Mouse (Mus musculus): ENCODE results near the gene BC048562. TPM values are rescaled to one million over a fixed set of nuclear protein-coding genes. Genes with fewer than 3 reads are reported as not detected.

BC048562 gene
- polyA plus RNA-seq, 1 experiment = not detected

GRCm38 (mm10) chr9:108480813-108481519 lies 44.7 kb downstream of the BC048562 start:
- no peak overlapping the region for H3K27ac ChIP-seq (ENCODE audit: control insufficient read depth, insufficient read depth, low read length)
- TF ChIP-seq CTCF (IDR thresholded peaks at IDR 0.05; ENCODE audit: borderline replicate concordance, control insufficient read depth, extremely low read depth, insufficient read depth, low read length, poor library complexity) (no peak), POLR2A (IDR thresholded peaks at IDR 0.05; ENCODE audit: control insufficient read depth, extremely low read depth, insufficient read depth, low read length, poor library complexity) (no peak)
- H3K27me3 ChIP-seq (ENCODE audit: control insufficient read depth, insufficient read depth, low read length) = no peaks in the 10 kb centered on the region
- 96% methylated on average over 28 of the region's 28 CpGs for WGBS
- DNase-seq = no peak
- H3K4me3 ChIP-seq (ENCODE audit: control insufficient read depth, insufficient read depth, low read length) = no peak overlapping the region
- H3K4me1 ChIP-seq (replicated peaks; ENCODE audit: control insufficient read depth, insufficient read depth, low read length) = peaks cover 11% of the 10 kb centered on the region
- no peaks in the 10 kb centered on the region for H3K36me3 ChIP-seq (ENCODE audit: control insufficient read depth, insufficient read depth, low read length)

DNA sequence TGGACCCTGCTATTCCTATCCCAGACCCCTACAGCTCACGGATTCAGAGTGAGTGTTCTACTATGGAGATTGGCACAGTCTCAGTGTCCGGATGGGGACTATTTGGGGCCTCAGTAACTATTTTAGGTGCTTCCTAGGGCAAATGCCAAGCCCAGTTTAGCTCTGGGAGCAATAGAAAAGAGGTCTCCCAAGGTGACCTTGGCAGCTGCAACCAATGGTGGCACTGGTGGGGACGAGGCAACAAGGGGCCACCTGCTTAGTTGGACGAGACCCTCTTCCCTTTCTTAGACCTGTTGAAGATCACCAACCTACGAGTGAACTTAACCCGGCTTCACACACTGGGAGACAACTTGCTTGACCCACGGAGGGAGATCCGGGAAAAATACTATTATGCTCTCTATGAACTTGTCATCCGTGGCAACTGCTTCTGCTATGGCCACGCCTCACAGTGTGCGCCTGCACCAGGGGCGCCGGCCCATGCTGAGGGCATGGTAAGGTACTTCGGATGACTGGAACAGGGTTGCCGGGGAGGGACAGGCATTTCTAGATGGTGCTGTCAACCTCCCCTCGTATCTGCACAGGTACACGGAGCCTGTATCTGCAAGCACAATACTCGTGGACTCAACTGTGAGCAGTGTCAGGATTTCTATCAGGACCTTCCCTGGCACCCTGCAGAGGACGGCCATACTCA lies 45.4 kb downstream of the BC048562 start:
- Histone ChIP-seq H3K36me3 (ENCODE audit: control insufficient read depth, insufficient read depth, low read length) (no peaks in the 10 kb centered on the region), H3K4me3 (ENCODE audit: control insufficient read depth, insufficient read depth, low read length) (no peak overlapping the region), H3K4me1 (replicated peaks; ENCODE audit: control insufficient read depth, insufficient read depth, low read length) (peaks cover 11% of the 10 kb centered on the region), H3K27ac (ENCODE audit: control insufficient read depth, insufficient read depth, low read length) (no peak overlapping the region), H3K27me3 (ENCODE audit: control insufficient read depth, insufficient read depth, low read length) (no peaks in the 10 kb centered on the region)
- 93% methylated on average over 19 of the region's 19 CpGs for WGBS
- TF ChIP-seq POLR2A (IDR thresholded peaks at IDR 0.05; ENCODE audit: control insufficient read depth, extremely low read depth, insufficient read depth, low read length, poor library complexity) (no peak), CTCF (IDR thresholded peaks at IDR 0.05; ENCODE audit: borderline replicate concordance, control insufficient read depth, extremely low read depth, insufficient read depth, low read length, poor library complexity) (no peak)
- no peak for DNase-seq

DNA sequence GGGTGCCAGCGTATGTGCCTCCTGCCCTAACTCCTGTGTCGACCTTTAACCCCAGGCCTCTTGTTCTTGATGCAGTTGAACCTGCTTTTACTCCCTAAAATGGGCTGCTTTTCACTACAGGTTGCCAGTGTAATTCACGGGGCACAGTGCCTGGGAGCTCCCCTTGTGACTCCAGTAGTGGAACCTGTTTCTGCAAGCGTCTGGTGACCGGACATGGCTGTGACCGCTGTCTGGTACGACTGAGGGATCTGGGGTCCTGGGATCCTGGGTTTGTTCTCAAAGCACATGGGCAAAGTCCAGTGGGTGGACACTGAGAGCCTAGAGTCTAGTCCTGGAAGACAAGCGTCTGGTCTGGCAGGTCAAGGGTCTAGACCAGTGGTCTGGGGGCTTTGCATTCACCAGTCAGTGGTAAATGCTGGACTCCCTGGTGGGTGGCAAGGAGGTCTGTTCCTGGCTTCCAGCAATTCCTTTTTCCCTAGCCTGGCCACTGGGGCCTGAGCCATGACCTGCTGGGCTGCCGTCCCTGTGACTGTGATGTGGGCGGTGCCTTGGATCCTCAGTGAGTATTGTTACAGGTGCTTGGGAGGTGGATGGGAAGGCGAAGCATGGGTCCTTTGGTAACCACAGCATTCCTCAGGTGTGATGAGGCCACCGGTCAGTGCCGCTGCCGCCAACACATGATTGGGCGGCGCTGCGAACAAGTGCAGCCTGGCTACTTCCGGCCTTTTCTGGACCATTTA lies 46.9 kb downstream of the BC048562 start:
- Histone ChIP-seq H3K4me3 (ENCODE audit: control insufficient read depth, insufficient read depth, low read length) (no peak overlapping the region), H3K27me3 (ENCODE audit: control insufficient read depth, insufficient read depth, low read length) (no peaks in the 10 kb centered on the region), H3K36me3 (ENCODE audit: control insufficient read depth, insufficient read depth, low read length) (no peaks in the 10 kb centered on the region), H3K27ac (ENCODE audit: control insufficient read depth, insufficient read depth, low read length) (no peak overlapping the region), H3K4me1 (replicated peaks; ENCODE audit: control insufficient read depth, insufficient read depth, low read length) (peaks cover 11% of the 10 kb centered on the region)
- no peak for DNase-seq
- 97% methylated on average over 18 of the region's 18 CpGs for WGBS
- TF ChIP-seq CTCF (IDR thresholded peaks at IDR 0.05; ENCODE audit: borderline replicate concordance, control insufficient read depth, extremely low read depth, insufficient read depth, low read length, poor library complexity) = no peak
- TF ChIP-seq POLR2A (IDR thresholded peaks at IDR 0.05; ENCODE audit: control insufficient read depth, extremely low read depth, insufficient read depth, low read length, poor library complexity) = no peak

DNA sequence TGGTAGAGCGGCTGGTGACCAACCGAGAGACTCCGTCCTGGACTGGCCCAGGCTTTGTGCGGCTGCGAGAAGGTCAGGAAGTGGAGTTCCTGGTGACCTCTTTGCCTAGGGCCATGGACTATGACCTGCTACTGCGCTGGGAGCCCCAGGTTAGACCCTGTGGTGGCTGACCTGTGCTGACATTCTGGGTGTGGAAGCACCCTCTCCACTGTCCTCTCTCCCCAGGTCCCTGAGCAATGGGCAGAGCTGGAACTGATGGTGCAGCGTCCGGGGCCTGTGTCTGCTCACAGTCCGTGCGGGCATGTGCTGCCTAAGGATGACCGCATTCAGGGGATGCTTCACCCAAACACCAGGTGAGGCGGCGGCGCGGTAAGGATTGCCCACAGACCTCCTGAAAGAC lies 47.7 kb downstream of the BC048562 start:
- Histone ChIP-seq H3K27ac (ENCODE audit: control insufficient read depth, insufficient read depth, low read length) (no peak overlapping the region), H3K4me3 (ENCODE audit: control insufficient read depth, insufficient read depth, low read length) (no peak overlapping the region), H3K36me3 (ENCODE audit: control insufficient read depth, insufficient read depth, low read length) (no peaks in the 10 kb centered on the region), H3K4me1 (replicated peaks; ENCODE audit: control insufficient read depth, insufficient read depth, low read length) (peaks cover 8% of the 10 kb centered on the region), H3K27me3 (ENCODE audit: control insufficient read depth, insufficient read depth, low read length) (no peaks in the 10 kb centered on the region)
- TF ChIP-seq POLR2A (IDR thresholded peaks at IDR 0.05; ENCODE audit: control insufficient read depth, extremely low read depth, insufficient read depth, low read length, poor library complexity) = no peak
- no peak for TF ChIP-seq CTCF (IDR thresholded peaks at IDR 0.05; ENCODE audit: borderline replicate concordance, control insufficient read depth, extremely low read depth, insufficient read depth, low read length, poor library complexity)
- 97% methylated on average over 15 of the region's 15 CpGs for WGBS
- no peak for DNase-seq

GRCm38 (mm10) chr9:108485301-108485875 lies 49.1 kb downstream of the BC048562 start:
- no peak overlapping the region for H3K4me3 ChIP-seq (ENCODE audit: control insufficient read depth, insufficient read depth, low read length)
- peaks cover 13% of the 10 kb centered on the region for H3K4me1 ChIP-seq (replicated peaks; ENCODE audit: control insufficient read depth, insufficient read depth, low read length)
- no peaks in the 10 kb centered on the region for H3K36me3 ChIP-seq (ENCODE audit: control insufficient read depth, insufficient read depth, low read length)
- no peak overlapping the region for H3K27ac ChIP-seq (ENCODE audit: control insufficient read depth, insufficient read depth, low read length)
- no peaks in the 10 kb centered on the region for H3K27me3 ChIP-seq (ENCODE audit: control insufficient read depth, insufficient read depth, low read length)
- WGBS = 97% methylated on average over 19 of the region's 19 CpGs
- TF ChIP-seq POLR2A (IDR thresholded peaks at IDR 0.05; ENCODE audit: control insufficient read depth, extremely low read depth, insufficient read depth, low read length, poor library complexity) (no peak), CTCF (IDR thresholded peaks at IDR 0.05; ENCODE audit: borderline replicate concordance, control insufficient read depth, extremely low read depth, insufficient read depth, low read length, poor library complexity) (no peak)
- no peak for DNase-seq

DNA sequence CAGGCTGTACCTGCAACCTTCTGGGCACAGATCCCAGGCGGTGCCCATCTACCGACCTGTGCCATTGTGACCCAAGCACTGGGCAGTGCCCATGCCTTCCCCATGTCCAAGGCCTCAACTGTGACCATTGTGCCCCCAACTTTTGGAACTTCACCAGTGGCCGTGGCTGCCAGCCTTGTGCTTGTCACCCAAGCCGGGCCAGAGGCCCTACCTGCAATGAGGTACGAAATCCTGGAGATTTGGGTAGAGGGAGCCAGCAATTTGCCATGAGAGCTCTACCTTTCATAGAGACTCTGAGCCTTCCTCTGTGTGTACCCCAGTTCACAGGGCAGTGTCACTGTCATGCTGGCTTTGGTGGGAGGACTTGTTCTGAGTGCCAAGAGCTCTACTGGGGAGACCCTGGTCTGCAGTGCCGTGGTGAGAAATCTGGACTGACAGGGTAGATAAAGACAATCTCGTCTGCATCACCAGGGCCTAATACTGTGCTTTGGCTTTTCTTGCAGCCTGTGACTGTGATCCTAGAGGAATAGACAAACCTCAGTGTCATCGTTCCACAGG lies 50.8 kb downstream of the BC048562 start:
- no peak for TF ChIP-seq CTCF (IDR thresholded peaks at IDR 0.05; ENCODE audit: borderline replicate concordance, control insufficient read depth, extremely low read depth, insufficient read depth, low read length, poor library complexity)
- no peak for TF ChIP-seq POLR2A (IDR thresholded peaks at IDR 0.05; ENCODE audit: control insufficient read depth, extremely low read depth, insufficient read depth, low read length, poor library complexity)
- Histone ChIP-seq H3K27ac (ENCODE audit: control insufficient read depth, insufficient read depth, low read length) (no peak overlapping the region), H3K36me3 (ENCODE audit: control insufficient read depth, insufficient read depth, low read length) (no peaks in the 10 kb centered on the region), H3K27me3 (ENCODE audit: control insufficient read depth, insufficient read depth, low read length) (no peaks in the 10 kb centered on the region), H3K4me3 (ENCODE audit: control insufficient read depth, insufficient read depth, low read length) (no peak overlapping the region), H3K4me1 (replicated peaks; ENCODE audit: control insufficient read depth, insufficient read depth, low read length) (peaks cover 23% of the 10 kb centered on the region)
- 95% methylated on average over 8 of the region's 8 CpGs for WGBS
- no peak for DNase-seq

Data from thymus, adult 2 months (tissue).